In genomic region chr11:41337134-41337533, GRCm38 (mm10) we compare ENCODE assay signal across 21 mouse cellular contexts.
A peak's percentile ranks its signal among the peaks of the same experiment; 100 is the strongest.
DNase-seq lines count a peak whose midpoint lies in the region; ATAC-seq lines count a peak whose summit lies in the region.
"Had no signal": no experiment of that assay in that cellular context is flagged by ENCODE, and none has a peak within 500 bp of the region (broad histone marks: within the 10 kb centered on the region; RNA-seq: fewer than 3 reads in every experiment).

No protein-coding gene starts in this region.

- peak; percentile 1 for DNase-seq in cerebellum, adult 11-12 months
- DNase-seq in cerebellum, postnatal 4 days (ENCODE audit: low spot score in 2 of 2), result no peak
- peak; percentile 56 for DNase-seq in brain, adult 2 months (ENCODE audit: low read depth, low spot score)
- peak; percentile 4 to 62 for DNase-seq in cerebellum, postnatal 14 days
- no peak for DNase-seq in MN1 (ENCODE audit: low spot score)
- DNase-seq: adrenal gland, postnatal 14 days; gastrocnemius, postnatal 10 days; heart, adult 18-20 months; liver, embryonic 13.5 days; thymus, postnatal 14 days had no signal

- no peaks in the 10 kb centered on the region for H3K27me3 ChIP-seq in kidney, embryonic 15.5 days
- H3K27me3 ChIP-seq in kidney, embryonic 14.5 days (ENCODE audit: control insufficient read depth, insufficient read depth, low read length), result no peaks in the 10 kb centered on the region
- H3K27me3 ChIP-seq: embryonic facial prominence, embryonic 15.5 days; heart, embryonic 13.5 days; intestine, embryonic 15.5 days; liver, embryonic 13.5 days; lung, embryonic 15.5 days; neural tube, embryonic 12.5 days had no signal

- no peak overlapping the region for H3K27ac ChIP-seq in kidney, embryonic 15.5 days
- no peak overlapping the region for H3K27ac ChIP-seq in kidney, embryonic 14.5 days (ENCODE audit: low read depth, low read length)
- H3K27ac ChIP-seq: embryonic facial prominence, embryonic 15.5 days; heart, embryonic 13.5 days; hindbrain, embryonic 14.5 days; intestine, embryonic 15.5 days; liver, embryonic 13.5 days; lung, embryonic 15.5 days; macrophage; midbrain, embryonic 10.5 days; neural tube, embryonic 12.5 days had no signal

- no peaks in the 10 kb centered on the region for H3K9me3 ChIP-seq in kidney, embryonic 15.5 days (replicated peaks)
- no peaks in the 10 kb centered on the region for H3K9me3 ChIP-seq in kidney, embryonic 14.5 days (ENCODE audit: control insufficient read depth, low read length)
- H3K9me3 ChIP-seq: embryonic facial prominence, embryonic 15.5 days; G1E; heart, embryonic 13.5 days; intestine, embryonic 15.5 days; liver, embryonic 13.5 days; lung, embryonic 15.5 days; midbrain, embryonic 10.5 days; neural tube, embryonic 12.5 days had no signal

- H3K4me3 ChIP-seq in kidney, embryonic 15.5 days (replicated peaks), result no peak overlapping the region
- H3K4me3 ChIP-seq in kidney, embryonic 14.5 days (ENCODE audit: low read length), result no peak overlapping the region
- H3K4me3 ChIP-seq: embryonic facial prominence, embryonic 15.5 days; heart, embryonic 13.5 days; intestine, embryonic 15.5 days; liver, embryonic 13.5 days; lung, embryonic 15.5 days; midbrain, embryonic 10.5 days; neural tube, embryonic 12.5 days had no signal

- no peaks in the 10 kb centered on the region for H3K36me3 ChIP-seq in kidney, embryonic 15.5 days
- no peaks in the 10 kb centered on the region for H3K36me3 ChIP-seq in kidney, embryonic 14.5 days (ENCODE audit: control insufficient read depth, insufficient read depth, low read length)
- H3K36me3 ChIP-seq: embryonic facial prominence, embryonic 15.5 days; G1E; heart, embryonic 13.5 days; intestine, embryonic 15.5 days; liver, embryonic 13.5 days; lung, embryonic 15.5 days; midbrain, embryonic 10.5 days; neural tube, embryonic 12.5 days had no signal

- H3K9ac ChIP-seq in kidney, embryonic 15.5 days, result no peak overlapping the region
- no peak overlapping the region for H3K9ac ChIP-seq in kidney, embryonic 14.5 days (ENCODE audit: low read depth, low read length)
- H3K9ac ChIP-seq: embryonic facial prominence, embryonic 15.5 days; heart, embryonic 13.5 days; hindbrain, embryonic 14.5 days; intestine, embryonic 15.5 days; liver, embryonic 13.5 days; lung, embryonic 15.5 days; neural tube, embryonic 12.5 days had no signal

- no peak overlapping the region for H3K4me2 ChIP-seq in kidney, embryonic 15.5 days
- no peak overlapping the region for H3K4me2 ChIP-seq in kidney, embryonic 14.5 days (replicated peaks; ENCODE audit: low read depth, low read length)
- H3K4me2 ChIP-seq: embryonic facial prominence, embryonic 15.5 days; heart, embryonic 13.5 days; hindbrain, embryonic 14.5 days; intestine, embryonic 15.5 days; liver, embryonic 13.5 days; lung, embryonic 15.5 days; neural tube, embryonic 12.5 days had no signal

- no peaks in the 10 kb centered on the region for H3K4me1 ChIP-seq in kidney, embryonic 15.5 days
- no peaks in the 10 kb centered on the region for H3K4me1 ChIP-seq in kidney, embryonic 14.5 days (ENCODE audit: control insufficient read depth, insufficient read depth, low read length)
- H3K4me1 ChIP-seq: embryonic facial prominence, embryonic 15.5 days; heart, embryonic 13.5 days; intestine, embryonic 15.5 days; liver, embryonic 13.5 days; lung, embryonic 15.5 days; midbrain, embryonic 10.5 days; neural tube, embryonic 12.5 days had no signal

- peak; percentile 52; the same call in 1 of the 2 replicates for ATAC-seq in kidney, embryonic 15.5 days (replicated peaks; ENCODE audit: low FRiP score)
- no peak; the same call in 1 of the 2 replicates for ATAC-seq in kidney, embryonic 14.5 days (ENCODE audit: low FRiP score, low TSS enrichment)
- ATAC-seq: intestine, embryonic 15.5 days had no signal

- 14% methylated on average over 3 of the region's 3 CpGs for WGBS in kidney, embryonic 15.5 days
- WGBS in kidney, embryonic 14.5 days, result 20% methylated on average over 3 of the region's 3 CpGs

Comparison
In these comparisons a context has a peak if more than half of its experiments do, and no peak if none do; other contexts are left out.
1. DNase-seq: peak in cerebellum, adult 11-12 months (single experiment), brain, adult 2 months (single experiment) and cerebellum, postnatal 14 days (2 of 2); none in cerebellum, postnatal 4 days (0 of 2) and MN1 (single experiment).